ENCODE assay signal across 8 mouse cellular contexts in the genomic region with DNA sequence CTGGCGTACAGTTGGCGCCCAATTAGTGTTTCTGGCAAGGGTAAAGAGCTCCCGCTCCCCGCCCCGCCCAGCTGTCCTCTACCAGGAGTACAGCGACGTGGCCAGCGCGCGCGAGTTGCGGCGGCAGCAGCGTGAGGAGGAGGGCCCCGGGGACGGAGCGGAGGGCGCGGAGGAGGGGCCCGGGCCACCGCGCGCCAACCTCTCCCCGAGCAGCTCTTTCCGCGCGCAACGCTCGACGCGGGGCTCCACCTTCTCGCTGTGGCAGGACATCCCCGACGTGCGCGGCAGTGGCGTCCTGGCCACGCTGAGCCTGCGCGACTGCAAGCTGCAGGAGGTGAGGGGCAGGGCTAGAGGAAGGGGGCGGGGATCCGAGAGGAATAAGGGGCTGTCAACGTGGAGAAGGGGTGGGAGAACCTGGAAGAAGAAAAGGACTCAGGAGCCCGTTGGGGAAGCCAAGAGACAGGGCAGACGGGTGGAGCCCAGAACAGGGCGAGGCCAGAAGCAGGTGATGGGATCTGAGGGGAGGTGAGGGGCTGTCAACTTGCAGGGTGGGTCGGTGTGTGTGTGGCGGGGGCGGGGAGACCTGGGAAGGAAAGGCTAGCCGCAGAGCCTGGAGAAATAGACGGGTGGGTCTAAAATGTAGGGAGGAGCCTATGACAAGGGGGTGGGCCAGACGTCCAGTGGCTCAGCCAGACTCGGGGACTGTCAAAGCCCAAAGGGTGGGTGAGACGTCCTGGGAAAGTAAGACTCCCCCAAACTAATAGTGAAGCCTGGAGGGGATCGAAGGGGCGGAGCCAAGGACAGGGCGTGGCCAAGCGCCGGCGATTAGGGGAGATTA. TPM values are rescaled to one million over a fixed set of nuclear protein-coding genes. Genes with fewer than 3 reads are reported as not detected.
DNase-seq lines count a peak whose midpoint lies in the region; ATAC-seq and TF ChIP-seq lines count a peak whose summit lies in the region.

No protein-coding gene starts in this region.

- no peak for ATAC-seq in heart, embryonic 13.5 days (ENCODE audit: extremely low read depth, insufficient number of reproducible peaks, low FRiP score, low TSS enrichment)
- peak; percentile 37; the same call in 1 of the 2 replicates for ATAC-seq in limb, embryonic 12.5 days (ENCODE audit: insufficient number of reproducible peaks, insufficient read depth, low FRiP score, low TSS enrichment, low read depth)
- 0 out of 2 replicates have a peak, but pooled peaks have one; percentile 11 for ATAC-seq in neural tube, embryonic 13.5 days (ENCODE audit: low read depth)
- no peak for ATAC-seq in frontal cortex, adult (ENCODE audit: low TSS enrichment)

- no peaks in the 10 kb centered on the region for H3K79me2 ChIP-seq in heart, adult 2 months (replicated peaks; ENCODE audit: control insufficient read depth, insufficient read depth, low read length)

- no peaks in the 10 kb centered on the region for H3K36me3 ChIP-seq in heart, adult 2 months (ENCODE audit: control insufficient read depth, insufficient read depth, low read length)
- no peaks in the 10 kb centered on the region for H3K36me3 ChIP-seq in heart, embryonic 13.5 days
- 0 out of 2 replicates have a peak, but pooled peaks cover 3% of the 10 kb centered on the region for H3K36me3 ChIP-seq in limb, embryonic 12.5 days
- H3K36me3 ChIP-seq in neural tube, embryonic 13.5 days = no peaks in the 10 kb centered on the region

- H3K9ac ChIP-seq in heart, adult 2 months (ENCODE audit: low read depth, low read length) = peak overlapping the region; percentile 53
- H3K9ac ChIP-seq in heart, embryonic 13.5 days = peak overlapping the region; percentile 68
- peak overlapping the region; percentile 46 for H3K9ac ChIP-seq in limb, embryonic 12.5 days (replicated peaks)
- H3K9ac ChIP-seq in neural tube, embryonic 13.5 days = peak overlapping the region; percentile 35

- DNase-seq in heart, adult 2 months = peak; percentile 55 to 66
- no peak for DNase-seq in heart, adult 8-10 months (ENCODE audit: low spot score)
- peak; percentile 57 for DNase-seq in adrenal gland, postnatal 25 days
- no peak for DNase-seq in left cerebral cortex, postnatal 25 days (ENCODE audit: low spot score in 2 of 2)

- intact Hi-C loops in heart, adult 2 months (cut with DNase I) = no loop called here
- intact Hi-C loops in left cerebral cortex, postnatal 25 days (cut with DNase I) = no loop called here

- no peak for TF ChIP-seq EP300 in heart, adult 2 months (IDR thresholded peaks at IDR 0.05; ENCODE audit: insufficient read depth, low read depth, low read length)

- TF ChIP-seq CTCF in heart, adult 2 months (IDR thresholded peaks at IDR 0.05) = no peak

- H3K4me3 ChIP-seq in heart, adult 2 months = peak overlapping the region; percentile 33; the same call in 1 of the 2 replicates
- peak overlapping the region; percentile 52 for H3K4me3 ChIP-seq in heart, embryonic 13.5 days
- peak overlapping the region; percentile 51 for H3K4me3 ChIP-seq in limb, embryonic 12.5 days (replicated peaks)
- H3K4me3 ChIP-seq in neural tube, embryonic 13.5 days = peak overlapping the region; percentile 38

- no peaks in the 10 kb centered on the region for H3K9me3 ChIP-seq in heart, embryonic 13.5 days
- H3K9me3 ChIP-seq in limb, embryonic 12.5 days = no peaks in the 10 kb centered on the region
- no peaks in the 10 kb centered on the region for H3K9me3 ChIP-seq in neural tube, embryonic 13.5 days

- WGBS in heart, adult 2 months = 9% methylated on average over 49 of the region's 60 CpGs
- WGBS in heart, embryonic 13.5 days = 1% methylated on average over 60 of the region's 60 CpGs
- 1% methylated on average over 60 of the region's 60 CpGs for WGBS in limb, embryonic 12.5 days
- 1% methylated on average over 58 of the region's 60 CpGs for WGBS in neural tube, embryonic 13.5 days

- H3K27me3 ChIP-seq in heart, adult 2 months (ENCODE audit: control insufficient read depth, insufficient read depth, low read length) = no peaks in the 10 kb centered on the region
- H3K27me3 ChIP-seq in heart, embryonic 13.5 days (replicated peaks) = peaks cover 90% of the 10 kb centered on the region
- peaks cover 91% of the 10 kb centered on the region for H3K27me3 ChIP-seq in limb, embryonic 12.5 days
- peaks cover 86% of the 10 kb centered on the region for H3K27me3 ChIP-seq in neural tube, embryonic 13.5 days

- TF ChIP-seq POLR2A in heart, adult 2 months (IDR thresholded peaks at IDR 0.05; ENCODE audit: insufficient read depth, low read depth, low read length) = no peak

- peaks cover under 1% of the 10 kb centered on the region; the same call in 1 of the 2 replicates for H3K4me1 ChIP-seq in heart, adult 2 months (ENCODE audit: control insufficient read depth, insufficient read depth, low read length)
- H3K4me1 ChIP-seq in heart, embryonic 13.5 days = peaks cover 46% of the 10 kb centered on the region
- peaks cover 49% of the 10 kb centered on the region for H3K4me1 ChIP-seq in limb, embryonic 12.5 days (replicated peaks)
- peaks cover 55% of the 10 kb centered on the region for H3K4me1 ChIP-seq in neural tube, embryonic 13.5 days (replicated peaks)

- H3K27ac ChIP-seq in heart, adult 2 months = no peak overlapping the region
- H3K27ac ChIP-seq in heart, embryonic 13.5 days (replicated peaks) = no peak overlapping the region
- H3K27ac ChIP-seq in limb, embryonic 12.5 days = no peak overlapping the region
- no peak overlapping the region for H3K27ac ChIP-seq in neural tube, embryonic 13.5 days (replicated peaks)

- peak overlapping the region; percentile 72 for H3K4me2 ChIP-seq in heart, embryonic 13.5 days
- H3K4me2 ChIP-seq in limb, embryonic 12.5 days = peak overlapping the region; percentile 70
- peak overlapping the region; percentile 53 for H3K4me2 ChIP-seq in neural tube, embryonic 13.5 days

RNA-seq across cellular contexts. Expression of gene Arhgef19, which starts 8.7 kb away (rescaled TPM):
- 10 to 100 TPM; 37.7 to 40.1 TPM for total RNA-seq in heart, adult 2 months (2021)
- polyA plus RNA-seq in heart, adult 2 months (2012; rRNA removed) = 22.4 and 39.6 TPM in 2 replicates
- total RNA-seq in heart, adult 8-10 months (2022) = 10 to 100 TPM; 26.2 to 32.2 (median 30.3) TPM
- 32.6 and 44.2 TPM in 2 replicates for total RNA-seq in adrenal gland, postnatal 25 days (2021)
- 2.2 and 3.1 TPM in 2 replicates for polyA plus RNA-seq in heart, embryonic 13.5 days (2015; fragmentation: Nextera tagmentation; extraction: Ambion mirVana)
- 9.1 and 10.8 TPM in 2 replicates for polyA plus RNA-seq in limb, embryonic 12.5 days (2016; fragmentation: Nextera tagmentation; extraction: Ambion mirVana)
- polyA plus RNA-seq in neural tube, embryonic 13.5 days (2015; fragmentation: Nextera tagmentation; extraction: Ambion mirVana) = 2.1 and 2.2 TPM in 2 replicates
- total RNA-seq in left cerebral cortex, postnatal 25 days (2021) = 10 to 100 TPM; 15.1 to 16.3 TPM

RNA-seq across cellular contexts. Expression of gene Rsg1, which starts 34.2 kb away (rescaled TPM):
- under 1 TPM; 0.42 to 0.52 TPM for total RNA-seq in heart, adult 2 months (2021)
- polyA plus RNA-seq in heart, adult 2 months (2012; rRNA removed) = 0.88 and 1.1 TPM in 2 replicates
- total RNA-seq in heart, adult 8-10 months (2022) = 1 to 10 TPM in 1 of 4 experiments, under 1 TPM in 3; 0.44 to 1.2 (median 0.66) TPM
- 1.4 and 1.7 TPM in 2 replicates for total RNA-seq in adrenal gland, postnatal 25 days (2021)
- 2.3 and 3.0 TPM in 2 replicates for polyA plus RNA-seq in heart, embryonic 13.5 days (2015; fragmentation: Nextera tagmentation; extraction: Ambion mirVana)
- 6.7 and 7.1 TPM in 2 replicates for polyA plus RNA-seq in limb, embryonic 12.5 days (2016; fragmentation: Nextera tagmentation; extraction: Ambion mirVana)
- polyA plus RNA-seq in neural tube, embryonic 13.5 days (2015; fragmentation: Nextera tagmentation; extraction: Ambion mirVana) = 6.4 and 7.0 TPM in 2 replicates
- 1 to 10 TPM; 2.5 to 3.2 TPM for total RNA-seq in left cerebral cortex, postnatal 25 days (2021)

RNA-seq across cellular contexts. Expression of gene Epha2, which starts 53.0 kb away (rescaled TPM):
- total RNA-seq in heart, adult 2 months (2021) = 1 to 10 TPM; 5.5 to 7.7 TPM
- 7.0 and 8.7 TPM in 2 replicates for polyA plus RNA-seq in heart, adult 2 months (2012; rRNA removed)
- total RNA-seq in heart, adult 8-10 months (2022) = 1 to 10 TPM; 4.6 to 7.1 (median 5.2) TPM
- total RNA-seq in adrenal gland, postnatal 25 days (2021) = 18.7 and 19.3 TPM in 2 replicates
- polyA plus RNA-seq in heart, embryonic 13.5 days (2015; fragmentation: Nextera tagmentation; extraction: Ambion mirVana) = 4.0 and 4.3 TPM in 2 replicates
- polyA plus RNA-seq in limb, embryonic 12.5 days (2016; fragmentation: Nextera tagmentation; extraction: Ambion mirVana) = 3.1 and 3.9 TPM in 2 replicates
- 1.7 and 2.2 TPM in 2 replicates for polyA plus RNA-seq in neural tube, embryonic 13.5 days (2015; fragmentation: Nextera tagmentation; extraction: Ambion mirVana)
- 1 to 10 TPM in 1 of 2 experiments, under 1 TPM in 1; 0.82 to 1.2 TPM for total RNA-seq in left cerebral cortex, postnatal 25 days (2021)

Comparison
In these comparisons a context has a peak if more than half of its experiments do, and no peak if none do; other contexts are left out.
1. DNase-seq: peak in heart, adult 2 months (2 of 2) and adrenal gland, postnatal 25 days (single experiment); none in heart, adult 8-10 months (single experiment) and left cerebral cortex, postnatal 25 days (0 of 2).
2. ATAC-seq: peak in limb, embryonic 12.5 days (single experiment) and neural tube, embryonic 13.5 days (single experiment); none in heart, embryonic 13.5 days (single experiment) and frontal cortex, adult (single experiment).
3. Peak in every context shown above with its lines, with median percentiles within 50 percentile points of each other: H3K4me3 ChIP-seq, H3K9ac ChIP-seq and H3K4me2 ChIP-seq.